Mouse (Mus musculus): ENCODE results near the gene Asf1b. TPM values are rescaled to one million over a fixed set of nuclear protein-coding genes. Genes with fewer than 3 reads are reported as not detected.
A peak's percentile ranks its signal among the peaks of the same experiment; 100 is the strongest.

Asf1b gene
- polyA plus RNA-seq, 1 experiment, result 29.3 TPM

DNA sequence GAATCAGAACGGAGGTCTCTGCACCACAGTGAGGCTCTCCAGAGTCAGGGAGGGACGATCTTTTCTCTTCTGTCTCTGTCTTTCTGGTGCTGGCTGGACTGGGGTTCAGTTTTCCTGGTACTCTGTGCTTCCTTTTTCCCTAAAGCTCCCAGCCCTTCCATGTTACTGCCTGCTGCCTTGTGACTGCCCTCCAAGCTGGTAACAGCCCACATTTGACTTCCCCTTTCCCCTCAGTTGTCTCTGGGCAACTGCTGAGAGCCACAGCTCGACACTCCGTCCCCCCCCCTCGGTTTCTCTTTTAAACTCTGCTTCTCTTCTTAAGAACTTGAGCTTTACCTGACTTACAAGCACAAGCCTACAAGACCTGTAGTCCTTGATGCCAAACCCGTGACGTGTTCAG lies 33.9 kb downstream of the Asf1b start:
- no peaks in the 10 kb centered on the region for H3K9me3 ChIP-seq (replicated peaks; ENCODE audit: control insufficient read depth, insufficient read depth, low read length, poor library complexity, severe bottlenecking)
- H3K4me3 ChIP-seq (ENCODE audit: low read depth, low read length), result no peak overlapping the region
- H3K27me3 ChIP-seq (ENCODE audit: control insufficient read depth, insufficient read depth, low read length, poor library complexity, severe bottlenecking), result no peaks in the 10 kb centered on the region
- no peak overlapping the region for H3K27ac ChIP-seq (ENCODE audit: insufficient read depth, low read length)
- H3K4me1 ChIP-seq (ENCODE audit: control insufficient read depth, insufficient read depth, low read length), result no peaks in the 10 kb centered on the region
- TF ChIP-seq CTCF (IDR thresholded peaks at IDR 0.05; ENCODE audit: low read depth, low read length) (no peak), POLR2A (IDR thresholded peaks at IDR 0.05; ENCODE audit: insufficient read depth, low read length) (no peak), EP300 (IDR thresholded peaks at IDR 0.05; ENCODE audit: insufficient read depth, low read depth, low read length) (no peak)
- no peak overlapping the region for H3K9ac ChIP-seq (ENCODE audit: low read depth, poor library complexity, severe bottlenecking)
- H3K36me3 ChIP-seq (ENCODE audit: control insufficient read depth, insufficient read depth, low read length, poor library complexity, severe bottlenecking), result peaks cover 9% of the 10 kb centered on the region

- H3K9me3 ChIP-seq (replicated peaks; ENCODE audit: control insufficient read depth, insufficient read depth, low read length, poor library complexity, severe bottlenecking), result no peaks in the 10 kb centered on the region
- no peaks in the 10 kb centered on the region for H3K27me3 ChIP-seq (ENCODE audit: control insufficient read depth, insufficient read depth, low read length, poor library complexity, severe bottlenecking)
- TF ChIP-seq CTCF (IDR thresholded peaks at IDR 0.05; ENCODE audit: low read depth, low read length) (no peak), POLR2A (IDR thresholded peaks at IDR 0.05; ENCODE audit: insufficient read depth, low read length) (no peak), EP300 (IDR thresholded peaks at IDR 0.05; ENCODE audit: insufficient read depth, low read depth, low read length) (no peak)
- no peaks in the 10 kb centered on the region for H3K4me1 ChIP-seq (ENCODE audit: control insufficient read depth, insufficient read depth, low read length)
- peaks cover 9% of the 10 kb centered on the region for H3K36me3 ChIP-seq (ENCODE audit: control insufficient read depth, insufficient read depth, low read length, poor library complexity, severe bottlenecking)
- H3K9ac ChIP-seq (ENCODE audit: low read depth, poor library complexity, severe bottlenecking), result no peak overlapping the region
- no peak overlapping the region for H3K4me3 ChIP-seq (ENCODE audit: low read depth, low read length)
- H3K27ac ChIP-seq (ENCODE audit: insufficient read depth, low read length), result no peak overlapping the region
These were observed 34.9 kb downstream of the Asf1b start for GRCm38 (mm10) chr8:83990170-83990569.

- Histone ChIP-seq H3K36me3 (ENCODE audit: control insufficient read depth, insufficient read depth, low read length, poor library complexity, severe bottlenecking) (peaks cover 9% of the 10 kb centered on the region), H3K9ac (ENCODE audit: low read depth, poor library complexity, severe bottlenecking) (no peak overlapping the region), H3K27ac (ENCODE audit: insufficient read depth, low read length) (no peak overlapping the region), H3K9me3 (replicated peaks; ENCODE audit: control insufficient read depth, insufficient read depth, low read length, poor library complexity, severe bottlenecking) (no peaks in the 10 kb centered on the region), H3K27me3 (ENCODE audit: control insufficient read depth, insufficient read depth, low read length, poor library complexity, severe bottlenecking) (no peaks in the 10 kb centered on the region), H3K4me3 (ENCODE audit: low read depth, low read length) (no peak overlapping the region), H3K4me1 (ENCODE audit: control insufficient read depth, insufficient read depth, low read length) (no peaks in the 10 kb centered on the region)
- no peak for TF ChIP-seq EP300 (IDR thresholded peaks at IDR 0.05; ENCODE audit: insufficient read depth, low read depth, low read length)
- no peak for TF ChIP-seq POLR2A (IDR thresholded peaks at IDR 0.05; ENCODE audit: insufficient read depth, low read length)
- TF ChIP-seq CTCF (IDR thresholded peaks at IDR 0.05; ENCODE audit: low read depth, low read length), result no peak
These were observed 37.2 kb downstream of the Asf1b start for GRCm38 (mm10) chr8:83992488-83992887.

DNA sequence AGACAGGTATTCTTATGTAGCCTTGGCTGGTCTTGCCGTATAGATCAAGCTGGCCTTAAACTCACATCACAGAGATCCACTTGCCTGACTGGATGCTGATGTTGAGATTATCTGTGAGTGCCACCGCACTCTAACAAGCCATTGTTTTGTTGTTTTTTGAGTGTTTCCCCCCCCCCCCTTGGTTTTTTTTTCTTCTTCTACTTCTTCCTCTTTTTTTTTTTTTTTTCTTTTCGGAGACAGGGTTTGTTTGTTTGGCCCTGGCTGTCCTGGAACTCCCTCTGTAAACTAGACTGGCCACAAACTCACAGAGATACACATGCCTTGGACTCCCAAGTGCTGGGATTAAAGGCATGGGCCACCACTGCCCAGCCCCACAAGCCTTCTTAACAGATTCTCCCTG lies 38.7 kb downstream of the Asf1b start:
- Histone ChIP-seq H3K27ac (ENCODE audit: insufficient read depth, low read length) (no peak overlapping the region), H3K4me1 (ENCODE audit: control insufficient read depth, insufficient read depth, low read length) (peaks cover under 1% of the 10 kb centered on the region), H3K4me3 (ENCODE audit: low read depth, low read length) (no peak overlapping the region), H3K36me3 (ENCODE audit: control insufficient read depth, insufficient read depth, low read length, poor library complexity, severe bottlenecking) (peaks cover 9% of the 10 kb centered on the region), H3K27me3 (ENCODE audit: control insufficient read depth, insufficient read depth, low read length, poor library complexity, severe bottlenecking) (no peaks in the 10 kb centered on the region), H3K9ac (ENCODE audit: low read depth, poor library complexity, severe bottlenecking) (no peak overlapping the region), H3K9me3 (replicated peaks; ENCODE audit: control insufficient read depth, insufficient read depth, low read length, poor library complexity, severe bottlenecking) (no peaks in the 10 kb centered on the region)
- TF ChIP-seq EP300 (IDR thresholded peaks at IDR 0.05; ENCODE audit: insufficient read depth, low read depth, low read length), result no peak
- no peak for TF ChIP-seq POLR2A (IDR thresholded peaks at IDR 0.05; ENCODE audit: insufficient read depth, low read length)
- no peak for TF ChIP-seq CTCF (IDR thresholded peaks at IDR 0.05; ENCODE audit: low read depth, low read length)

DNA sequence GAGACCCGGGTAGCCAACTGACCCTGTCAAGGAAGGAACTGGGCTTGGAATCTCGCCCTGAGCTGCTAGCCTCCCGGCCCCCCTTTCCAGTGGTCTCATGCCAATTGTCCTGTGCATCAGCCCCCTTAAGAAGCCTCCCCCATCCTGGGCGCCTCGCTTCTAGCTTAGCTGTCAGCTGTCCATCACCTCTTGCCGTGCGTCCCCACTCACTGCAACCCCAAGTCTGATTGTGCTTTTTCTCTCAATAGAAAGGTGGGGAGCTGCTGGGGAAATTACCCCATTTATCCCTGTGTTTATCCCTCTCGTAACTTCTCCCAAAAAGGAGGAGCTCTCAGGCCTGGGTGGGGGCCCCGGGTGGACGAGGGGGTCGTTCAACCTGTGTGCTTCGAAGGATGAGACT lies 40.7 kb downstream of the Asf1b start:
- H3K27me3 ChIP-seq (ENCODE audit: control insufficient read depth, insufficient read depth, low read length, poor library complexity, severe bottlenecking), result no peaks in the 10 kb centered on the region
- no peak overlapping the region for H3K4me3 ChIP-seq (ENCODE audit: low read depth, low read length)
- no peak for TF ChIP-seq EP300 (IDR thresholded peaks at IDR 0.05; ENCODE audit: insufficient read depth, low read depth, low read length)
- peak overlapping the region; percentile 99 for H3K9ac ChIP-seq (ENCODE audit: low read depth, poor library complexity, severe bottlenecking)
- no peaks in the 10 kb centered on the region for H3K9me3 ChIP-seq (replicated peaks; ENCODE audit: control insufficient read depth, insufficient read depth, low read length, poor library complexity, severe bottlenecking)
- H3K27ac ChIP-seq (ENCODE audit: insufficient read depth, low read length), result no peak overlapping the region
- peaks cover 22% of the 10 kb centered on the region for H3K36me3 ChIP-seq (ENCODE audit: control insufficient read depth, insufficient read depth, low read length, poor library complexity, severe bottlenecking)
- H3K4me1 ChIP-seq (ENCODE audit: control insufficient read depth, insufficient read depth, low read length), result peaks cover 7% of the 10 kb centered on the region

DNA sequence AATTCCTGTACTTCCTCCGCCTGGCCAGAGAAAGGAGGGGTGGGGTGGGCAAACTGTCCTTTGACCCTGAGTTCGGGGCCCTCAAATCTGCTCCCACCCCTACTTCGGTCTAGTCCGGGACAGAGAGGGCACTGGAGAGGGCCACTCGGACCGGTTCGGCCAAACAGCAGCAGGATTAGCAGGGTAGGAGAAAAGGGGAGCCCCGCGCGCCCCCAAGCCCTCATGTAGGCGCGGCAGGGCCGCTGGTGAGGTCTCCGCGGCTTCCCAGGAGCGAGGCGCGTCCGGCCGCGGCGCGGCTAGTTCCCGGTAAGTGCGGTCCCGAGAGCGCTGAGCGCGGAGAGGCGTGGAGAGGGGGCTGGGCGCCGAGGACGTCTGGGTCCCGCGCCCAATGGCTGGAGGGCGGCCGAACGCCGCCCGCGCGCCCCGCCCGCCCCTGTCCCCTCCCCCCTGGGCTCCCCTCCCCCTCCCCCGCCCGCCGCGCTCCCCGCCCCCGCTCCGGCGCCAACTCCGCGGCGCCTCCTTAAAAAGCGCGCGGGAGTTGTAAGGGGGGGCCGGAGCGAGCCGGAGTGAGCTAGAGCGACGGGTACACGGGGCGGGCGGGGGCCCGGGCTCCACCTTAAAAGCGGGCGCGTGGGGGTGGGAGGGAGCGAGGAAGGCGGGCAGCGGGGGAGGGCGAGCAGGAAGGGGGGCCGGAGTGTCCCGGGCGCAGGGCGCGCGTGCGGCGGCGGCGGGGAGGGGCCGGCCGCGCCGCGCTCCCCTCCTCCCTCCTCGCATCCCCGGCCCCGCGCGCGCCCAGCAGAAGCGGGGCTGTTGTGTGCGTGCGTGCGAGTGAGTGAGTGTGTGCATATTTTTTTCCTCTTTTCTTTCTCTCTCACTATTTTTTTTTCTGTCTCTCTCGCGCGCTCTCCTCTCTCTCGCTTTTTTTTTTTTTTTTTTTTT lies 41.5 kb downstream of the Asf1b start:
- H3K4me3 ChIP-seq (ENCODE audit: low read depth, low read length), result peak overlapping the region; percentile 90
- H3K27me3 ChIP-seq (ENCODE audit: control insufficient read depth, insufficient read depth, low read length, poor library complexity, severe bottlenecking), result no peaks in the 10 kb centered on the region
- no peaks in the 10 kb centered on the region for H3K9me3 ChIP-seq (replicated peaks; ENCODE audit: control insufficient read depth, insufficient read depth, low read length, poor library complexity, severe bottlenecking)
- H3K9ac ChIP-seq (ENCODE audit: low read depth, poor library complexity, severe bottlenecking), result peak overlapping the region; percentile 99
- H3K4me1 ChIP-seq (ENCODE audit: control insufficient read depth, insufficient read depth, low read length), result peaks cover 7% of the 10 kb centered on the region
- TF ChIP-seq CTCF (IDR thresholded peaks at IDR 0.05; ENCODE audit: low read depth, low read length) (no peak), EP300 (IDR thresholded peaks at IDR 0.05; ENCODE audit: insufficient read depth, low read depth, low read length) (no peak), POLR2A (IDR thresholded peaks at IDR 0.05; ENCODE audit: insufficient read depth, low read length) (no peak)
- H3K36me3 ChIP-seq (ENCODE audit: control insufficient read depth, insufficient read depth, low read length, poor library complexity, severe bottlenecking), result peaks cover 18% of the 10 kb centered on the region
- peak overlapping the region; percentile 78 for H3K27ac ChIP-seq (ENCODE audit: insufficient read depth, low read length)

Data from ES-Bruce4 (cell line).